Mouse (Mus musculus): ENCODE data around the gene Chst11. TPM values are rescaled to one million over a fixed set of nuclear protein-coding genes. Genes with fewer than 3 reads are reported as not detected.

Chst11 gene
- polyA plus RNA-seq, 1 experiment, result 25.0 TPM

DNA sequence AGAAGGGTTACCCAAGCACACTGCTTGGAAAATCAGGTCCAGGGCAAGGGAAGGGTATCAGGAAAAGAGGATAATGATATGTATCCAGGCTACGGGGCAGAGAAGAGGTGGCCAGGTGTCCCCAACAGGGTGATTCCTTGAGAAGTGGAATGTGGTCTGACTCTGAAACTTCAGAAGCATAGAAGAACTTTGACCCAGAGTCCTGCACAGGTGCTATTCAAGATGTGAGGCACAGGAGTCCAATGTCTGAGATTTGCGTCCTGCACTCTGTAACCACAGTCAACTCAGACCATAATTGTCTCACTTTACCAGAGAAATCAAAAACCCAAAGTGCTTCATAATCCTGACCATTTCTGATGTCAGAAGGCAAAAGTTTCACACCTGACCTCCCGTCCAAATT is 139.3 kb downstream of the Chst11 start:
- Histone ChIP-seq H3K4me3 (ENCODE audit: insufficient read depth, low read length) (no peak overlapping the region), H3K27ac (ENCODE audit: insufficient read depth, low read length) (no peak overlapping the region), H3K4me1 (ENCODE audit: control insufficient read depth, insufficient read depth, low read length) (no peaks in the 10 kb centered on the region)
- TF ChIP-seq CTCF (IDR thresholded peaks at IDR 0.05; ENCODE audit: extremely low read depth, insufficient read depth, low read length), result no peak
- no peak for TF ChIP-seq POLR2A (IDR thresholded peaks at IDR 0.05; ENCODE audit: extremely low read depth, insufficient read depth, low read length)

GRCm38 (mm10) chr10:83126447-83126846 is 141.1 kb downstream of the Chst11 start:
- Histone ChIP-seq H3K4me3 (ENCODE audit: insufficient read depth, low read length) (no peak overlapping the region), H3K4me1 (ENCODE audit: control insufficient read depth, insufficient read depth, low read length) (no peaks in the 10 kb centered on the region), H3K27ac (ENCODE audit: insufficient read depth, low read length) (no peak overlapping the region)
- TF ChIP-seq CTCF (IDR thresholded peaks at IDR 0.05; ENCODE audit: extremely low read depth, insufficient read depth, low read length) (no peak), POLR2A (IDR thresholded peaks at IDR 0.05; ENCODE audit: extremely low read depth, insufficient read depth, low read length) (no peak)

DNA sequence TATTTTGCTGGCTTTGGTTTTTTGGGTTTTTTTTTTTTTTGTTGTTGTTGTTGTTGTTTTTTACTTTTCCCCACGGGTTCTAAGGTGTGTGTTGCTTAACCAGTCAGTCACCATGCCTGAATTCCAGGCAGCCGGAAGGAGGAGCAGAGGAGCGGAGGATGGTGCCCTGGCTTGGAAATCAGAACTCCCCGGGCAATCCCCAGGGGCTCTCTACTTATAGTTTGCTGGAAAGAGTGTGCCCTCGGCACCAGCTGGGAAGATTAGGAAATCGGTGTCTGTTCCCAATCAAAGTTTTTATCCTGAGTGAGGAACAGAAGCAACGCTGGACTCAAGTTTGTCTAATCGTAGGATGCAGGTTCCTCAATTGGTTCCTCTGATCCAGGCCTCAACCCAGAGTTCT is 143.1 kb downstream of the Chst11 start:
- Histone ChIP-seq H3K4me1 (ENCODE audit: control insufficient read depth, insufficient read depth, low read length) (peaks cover 1% of the 10 kb centered on the region; the same call in 1 of the 2 replicates), H3K4me3 (ENCODE audit: insufficient read depth, low read length) (no peak overlapping the region), H3K27ac (ENCODE audit: insufficient read depth, low read length) (no peak overlapping the region)
- TF ChIP-seq CTCF (IDR thresholded peaks at IDR 0.05; ENCODE audit: extremely low read depth, insufficient read depth, low read length) (no peak), POLR2A (IDR thresholded peaks at IDR 0.05; ENCODE audit: extremely low read depth, insufficient read depth, low read length) (no peak)

DNA sequence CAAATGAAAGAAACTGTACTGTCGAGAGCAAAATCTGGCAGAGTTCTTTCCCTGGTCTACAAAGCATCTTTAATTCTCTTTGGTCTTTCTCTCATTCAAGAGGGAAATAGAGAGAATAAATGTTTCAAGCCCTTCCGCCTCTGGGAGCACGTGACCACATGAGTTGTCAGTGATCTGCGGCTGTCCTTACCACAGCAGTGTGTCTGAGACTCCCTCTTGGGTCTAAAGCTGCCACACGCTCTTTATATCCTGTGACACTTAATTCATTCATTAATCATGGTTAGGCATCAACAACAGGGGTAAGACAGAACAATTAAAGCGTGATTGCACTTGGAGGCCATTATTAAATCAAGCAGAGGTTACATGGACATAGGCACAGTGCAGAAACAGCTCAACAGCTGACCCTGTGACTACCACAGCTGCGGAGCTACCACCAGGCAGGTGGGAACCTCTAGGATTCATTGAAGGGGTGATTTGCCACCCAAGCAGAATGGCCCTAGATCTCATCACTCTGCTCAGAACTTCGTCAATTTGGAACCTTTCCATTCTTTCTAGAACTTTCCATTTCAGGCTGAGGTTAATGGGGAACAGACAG is 144.4 kb downstream of the Chst11 start:
- peaks cover 4% of the 10 kb centered on the region; the same call in 1 of the 2 replicates for H3K4me1 ChIP-seq (ENCODE audit: control insufficient read depth, insufficient read depth, low read length)
- no peak overlapping the region for H3K27ac ChIP-seq (ENCODE audit: insufficient read depth, low read length)
- no peak overlapping the region for H3K4me3 ChIP-seq (ENCODE audit: insufficient read depth, low read length)
- TF ChIP-seq POLR2A (IDR thresholded peaks at IDR 0.05; ENCODE audit: extremely low read depth, insufficient read depth, low read length), result no peak
- TF ChIP-seq CTCF (IDR thresholded peaks at IDR 0.05; ENCODE audit: extremely low read depth, insufficient read depth, low read length), result no peak

DNA sequence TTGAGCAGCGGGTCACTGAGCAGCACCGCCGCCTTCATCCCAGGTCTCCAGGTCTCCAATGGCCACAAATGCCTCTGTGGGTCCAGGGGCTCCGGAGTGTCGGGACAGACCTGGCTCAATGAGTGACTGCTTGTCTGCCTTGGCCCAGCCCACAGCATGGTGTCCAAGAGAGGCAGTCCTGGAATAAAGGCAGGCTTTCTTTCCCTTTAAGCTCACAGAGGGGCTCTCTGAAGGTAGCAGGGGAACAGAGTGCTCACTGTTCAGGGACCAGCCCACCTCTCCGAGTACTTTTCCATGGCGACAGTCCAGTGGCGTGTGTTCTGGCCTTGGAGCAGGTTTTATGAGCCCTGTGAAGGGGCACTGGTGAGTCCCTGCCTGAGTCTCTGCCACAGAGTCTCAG is 145.3 kb downstream of the Chst11 start:
- no peak for TF ChIP-seq CTCF (IDR thresholded peaks at IDR 0.05; ENCODE audit: extremely low read depth, insufficient read depth, low read length)
- peaks cover 4% of the 10 kb centered on the region; the same call in 1 of the 2 replicates for H3K4me1 ChIP-seq (ENCODE audit: control insufficient read depth, insufficient read depth, low read length)
- no peak overlapping the region for H3K4me3 ChIP-seq (ENCODE audit: insufficient read depth, low read length)
- no peak overlapping the region for H3K27ac ChIP-seq (ENCODE audit: insufficient read depth, low read length)

- H3K4me3 ChIP-seq (ENCODE audit: insufficient read depth, low read length), result no peak overlapping the region
- peaks cover 4% of the 10 kb centered on the region; the same call in 1 of the 2 replicates for H3K4me1 ChIP-seq (ENCODE audit: control insufficient read depth, insufficient read depth, low read length)
- no peak for TF ChIP-seq CTCF (IDR thresholded peaks at IDR 0.05; ENCODE audit: extremely low read depth, insufficient read depth, low read length)
- no peak for TF ChIP-seq POLR2A (IDR thresholded peaks at IDR 0.05; ENCODE audit: extremely low read depth, insufficient read depth, low read length)
- H3K27ac ChIP-seq (ENCODE audit: insufficient read depth, low read length), result no peak overlapping the region
These were observed 146.6 kb downstream of the Chst11 start for GRCm38 (mm10) chr10:83131884-83132283.

GRCm38 (mm10) chr10:83133866-83134570 is 148.7 kb downstream of the Chst11 start:
- H3K4me1 ChIP-seq (ENCODE audit: control insufficient read depth, insufficient read depth, low read length), result peaks cover 4% of the 10 kb centered on the region; the same call in 1 of the 2 replicates
- no peak for TF ChIP-seq POLR2A (IDR thresholded peaks at IDR 0.05; ENCODE audit: extremely low read depth, insufficient read depth, low read length)
- TF ChIP-seq CTCF (IDR thresholded peaks at IDR 0.05; ENCODE audit: extremely low read depth, insufficient read depth, low read length), result no peak
- no peak overlapping the region for H3K4me3 ChIP-seq (ENCODE audit: insufficient read depth, low read length)
- no peak overlapping the region for H3K27ac ChIP-seq (ENCODE audit: insufficient read depth, low read length)

DNA sequence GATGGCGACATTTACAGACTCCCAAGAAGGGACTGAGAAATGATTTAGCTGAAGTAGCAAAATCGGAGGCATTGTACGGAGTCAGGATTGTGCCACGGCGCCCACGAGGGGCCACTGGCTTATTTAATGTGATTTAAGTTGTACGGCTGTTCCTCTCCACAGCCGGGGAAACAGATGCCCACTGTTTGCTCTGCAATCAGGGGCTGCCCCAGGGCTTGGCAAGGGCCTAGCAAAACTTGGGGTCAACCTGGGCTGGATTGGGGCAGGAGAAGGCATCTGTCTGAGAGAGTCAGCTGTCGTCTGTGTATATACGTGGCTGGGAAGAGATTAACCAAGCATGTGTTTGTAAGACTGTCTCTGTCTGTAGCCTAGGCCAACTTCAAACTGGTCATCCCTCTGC is 149.6 kb downstream of the Chst11 start:
- Histone ChIP-seq H3K4me1 (ENCODE audit: control insufficient read depth, insufficient read depth, low read length) (peaks cover 4% of the 10 kb centered on the region; the same call in 1 of the 2 replicates), H3K27ac (ENCODE audit: insufficient read depth, low read length) (no peak overlapping the region), H3K4me3 (ENCODE audit: insufficient read depth, low read length) (no peak overlapping the region)
- TF ChIP-seq POLR2A (IDR thresholded peaks at IDR 0.05; ENCODE audit: extremely low read depth, insufficient read depth, low read length), result no peak
- no peak for TF ChIP-seq CTCF (IDR thresholded peaks at IDR 0.05; ENCODE audit: extremely low read depth, insufficient read depth, low read length)

- TF ChIP-seq POLR2A (IDR thresholded peaks at IDR 0.05; ENCODE audit: extremely low read depth, insufficient read depth, low read length) (no peak), CTCF (IDR thresholded peaks at IDR 0.05; ENCODE audit: extremely low read depth, insufficient read depth, low read length) (no peak)
- Histone ChIP-seq H3K4me1 (ENCODE audit: control insufficient read depth, insufficient read depth, low read length) (peaks cover 4% of the 10 kb centered on the region; the same call in 1 of the 2 replicates), H3K27ac (ENCODE audit: insufficient read depth, low read length) (no peak overlapping the region), H3K4me3 (ENCODE audit: insufficient read depth, low read length) (no peak overlapping the region)
These were observed 150.7 kb downstream of the Chst11 start for GRCm38 (mm10) chr10:83135963-83136362.

DNA sequence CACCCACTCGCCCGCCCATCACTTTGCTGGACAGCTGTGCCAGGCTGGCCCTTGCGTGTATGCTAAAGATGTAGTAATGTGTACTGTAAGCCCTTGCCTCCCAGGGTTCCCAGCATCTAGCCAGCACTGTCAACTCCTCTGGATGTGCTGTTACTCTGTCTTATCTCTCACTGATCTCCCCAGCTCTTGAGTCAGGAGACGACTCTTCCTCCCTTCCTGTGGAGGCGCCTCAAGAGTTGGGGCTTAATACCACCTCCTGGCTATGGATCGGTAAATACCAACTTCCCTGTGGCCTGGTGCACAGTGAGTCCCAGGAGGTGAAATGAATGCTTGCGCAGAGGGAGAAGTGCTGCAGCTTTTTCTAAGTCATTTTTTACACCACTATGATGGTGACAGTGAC is 151.8 kb downstream of the Chst11 start:
- peaks cover 4% of the 10 kb centered on the region; the same call in 1 of the 2 replicates for H3K4me1 ChIP-seq (ENCODE audit: control insufficient read depth, insufficient read depth, low read length)
- no peak overlapping the region for H3K4me3 ChIP-seq (ENCODE audit: insufficient read depth, low read length)
- TF ChIP-seq CTCF (IDR thresholded peaks at IDR 0.05; ENCODE audit: extremely low read depth, insufficient read depth, low read length) (no peak), POLR2A (IDR thresholded peaks at IDR 0.05; ENCODE audit: extremely low read depth, insufficient read depth, low read length) (no peak)
- no peak overlapping the region for H3K27ac ChIP-seq (ENCODE audit: insufficient read depth, low read length)
